Mouse (Mus musculus) left cerebral cortex, postnatal 36 days (tissue): ENCODE measurements around the gene Tmprss15. TPM values are rescaled to one million over a fixed set of nuclear protein-coding genes. Genes with fewer than 3 reads are reported as not detected.

Source experiments
- DNase-seq, 2 experiments: peaks; one replicate each; pipeline ENCODE4 v3.0.0; 2021 to 2022; ENCODE audit warnings: low spot score in 2 of 2, mixed read lengths in 1 of 2
- intact Hi-C: fragments of 180-260 bp; cut with DNase I; formaldehyde crosslinking; loops from one replicate; pipeline ENCODE4 v1.15.1; 2025
- total RNA-seq, 2 experiments: library from RNA; stranded (reverse); gene quantifications; 2 replicates each; pipeline ENCODE4 v1.2.3; 2021

Gene Tmprss15
- total RNA-seq, 2 experiments from 2014 or later: not detected

DNA sequence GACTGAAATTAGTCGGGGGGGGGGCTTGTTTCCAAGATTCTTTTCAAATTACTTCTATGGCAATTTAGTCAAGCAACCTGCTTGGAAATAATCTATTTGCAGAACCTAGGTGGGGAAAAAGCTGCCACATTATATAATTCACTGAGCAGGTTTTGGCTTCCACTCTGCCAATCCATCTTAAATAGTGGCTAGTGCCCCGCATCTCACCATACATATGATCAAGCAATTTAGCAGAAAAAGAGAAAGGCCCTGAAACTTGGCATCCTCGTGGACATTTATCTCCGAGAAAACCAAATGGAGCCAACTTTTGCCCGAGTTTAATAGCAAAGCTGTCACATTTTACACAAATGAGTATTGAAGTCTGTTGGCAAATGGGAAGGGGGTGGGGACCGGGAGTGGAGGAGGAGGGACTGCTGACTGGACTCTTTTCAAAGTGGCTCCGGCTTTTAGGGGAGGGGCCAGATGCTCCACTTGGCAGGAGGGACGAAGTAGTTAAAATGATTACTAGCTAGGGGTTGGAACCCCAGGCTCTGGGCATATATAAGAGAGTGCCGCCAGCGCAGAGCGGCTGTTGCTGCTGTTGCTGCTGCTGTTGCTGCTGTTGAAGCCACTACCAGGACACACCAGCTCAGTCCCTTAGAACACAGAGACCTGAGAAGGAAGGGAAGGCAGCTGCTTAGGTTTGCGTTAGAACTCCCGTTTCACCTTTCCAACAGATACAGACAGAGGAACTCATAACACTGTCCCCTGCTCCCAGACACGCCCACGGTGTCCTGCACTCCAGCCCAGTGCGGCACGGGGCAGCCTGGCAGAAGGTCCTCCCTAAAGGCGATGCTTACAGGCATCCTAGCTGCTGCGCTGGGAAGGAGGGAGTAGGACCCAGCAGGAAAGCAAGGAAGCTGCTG, 160.3 kb downstream of the Tmprss15 start, which contains the start of gene Chodl:
TSS of gene Chodl (plus strand) at position 567 of the 905 bp plus-strand sequence.
- no peak for DNase-seq
- intact Hi-C loops: no loop called here

- intact Hi-C loops: no loop called here
- no peak for DNase-seq
Observed at GRCm38 (mm10) chr16:78922644-78923043, 168.3 kb downstream of the Tmprss15 start.

Other genes with a start within 250 kb of the Tmprss15 start
- gene Chodl, start 160.1 kb downstream of the Tmprss15 start, total RNA-seq: 1 to 10 TPM; 1.5 TPM